Mouse (Mus musculus): Measurements from ENCODE around the gene Asap2. TPM values are rescaled to one million over a fixed set of nuclear protein-coding genes. Genes with fewer than 3 reads are reported as not detected.

Gene Asap2
- total and polyA plus RNA-seq, 2 experiments: 2.3 to 6.1 TPM

GRCm38 (mm10) chr12:21167741-21168140 lies 177.5 kb downstream of the Asap2 start:
- no peak overlapping the region for H3K9ac ChIP-seq (ENCODE audit: low read depth, low read length)
- H3K27me3 ChIP-seq (ENCODE audit: control insufficient read depth, insufficient read depth, low read length): no peaks in the 10 kb centered on the region
- TF ChIP-seq POLR2A (IDR thresholded peaks at IDR 0.05; ENCODE audit: extremely low read depth, insufficient read depth, low read length) (no peak), CTCF (IDR thresholded peaks at IDR 0.05; ENCODE audit: low read depth, low read length) (no peak)
- WGBS: 46% methylated on average over 4 of the region's 4 CpGs
- H3K4me3 ChIP-seq (ENCODE audit: insufficient read depth, low read depth, low read length): no peak overlapping the region
- no peaks in the 10 kb centered on the region for H3K36me3 ChIP-seq (ENCODE audit: control insufficient read depth, insufficient read depth, low read length)
- H3K27ac ChIP-seq (replicated peaks; ENCODE audit: insufficient read depth, low read depth, low read length): no peak overlapping the region
- H3K79me2 ChIP-seq (ENCODE audit: control insufficient read depth, insufficient read depth, low read length): no peaks in the 10 kb centered on the region
- DNase-seq (ENCODE audit: extremely low read depth, low read depth, low spot score): no peak
- peaks cover 23% of the 10 kb centered on the region for H3K4me1 ChIP-seq (ENCODE audit: control insufficient read depth, insufficient read depth, low read length)

DNA sequence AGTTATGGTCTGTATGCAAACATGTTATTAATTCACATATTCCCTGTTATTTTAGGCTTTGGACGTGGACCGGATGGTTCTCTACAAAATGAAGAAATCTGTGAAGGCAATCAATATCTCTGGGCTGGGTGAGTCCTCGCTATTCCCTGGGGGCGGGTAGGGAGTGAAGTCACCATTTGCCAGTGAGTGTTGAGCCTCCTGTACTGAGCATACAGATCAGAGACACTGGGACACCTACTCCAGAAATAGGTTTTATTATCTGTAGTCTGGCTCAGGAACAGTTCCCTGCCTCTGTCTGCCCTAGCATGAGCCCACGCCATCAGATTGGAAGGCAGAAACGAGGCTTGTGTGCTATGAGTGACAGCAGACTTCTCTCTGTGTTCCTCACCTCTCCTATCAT lies 177.9 kb downstream of the Asap2 start:
- WGBS: 37% methylated on average over 6 of the region's 6 CpGs
- peaks cover 23% of the 10 kb centered on the region for H3K4me1 ChIP-seq (ENCODE audit: control insufficient read depth, insufficient read depth, low read length)
- no peak overlapping the region; the same call in 1 of the 2 replicates for H3K27ac ChIP-seq (replicated peaks; ENCODE audit: insufficient read depth, low read depth, low read length)
- peak; percentile 53 for DNase-seq (ENCODE audit: extremely low read depth, low read depth, low spot score)
- no peak overlapping the region for H3K4me3 ChIP-seq (ENCODE audit: insufficient read depth, low read depth, low read length)
- no peaks in the 10 kb centered on the region for H3K27me3 ChIP-seq (ENCODE audit: control insufficient read depth, insufficient read depth, low read length)
- H3K9ac ChIP-seq (ENCODE audit: low read depth, low read length): no peak overlapping the region; the same call in 1 of the 2 replicates
- no peak for TF ChIP-seq POLR2A (IDR thresholded peaks at IDR 0.05; ENCODE audit: extremely low read depth, insufficient read depth, low read length)
- TF ChIP-seq CTCF (IDR thresholded peaks at IDR 0.05; ENCODE audit: low read depth, low read length): no peak
- no peaks in the 10 kb centered on the region for H3K79me2 ChIP-seq (ENCODE audit: control insufficient read depth, insufficient read depth, low read length)
- no peaks in the 10 kb centered on the region for H3K36me3 ChIP-seq (ENCODE audit: control insufficient read depth, insufficient read depth, low read length)

- DNase-seq (ENCODE audit: extremely low read depth, low read depth, low spot score): peak; percentile 36
- no peaks in the 10 kb centered on the region for H3K27me3 ChIP-seq (ENCODE audit: control insufficient read depth, insufficient read depth, low read length)
- H3K79me2 ChIP-seq (ENCODE audit: control insufficient read depth, insufficient read depth, low read length): no peaks in the 10 kb centered on the region; the same call in 1 of the 2 replicates
- H3K4me3 ChIP-seq (ENCODE audit: insufficient read depth, low read depth, low read length): no peak overlapping the region
- 74% methylated on average over 11 of the region's 11 CpGs for WGBS
- no peak overlapping the region for H3K9ac ChIP-seq (ENCODE audit: low read depth, low read length)
- no peaks in the 10 kb centered on the region for H3K36me3 ChIP-seq (ENCODE audit: control insufficient read depth, insufficient read depth, low read length)
- H3K27ac ChIP-seq (replicated peaks; ENCODE audit: insufficient read depth, low read depth, low read length): no peak overlapping the region
- TF ChIP-seq CTCF (IDR thresholded peaks at IDR 0.05; ENCODE audit: low read depth, low read length) (no peak), POLR2A (IDR thresholded peaks at IDR 0.05; ENCODE audit: extremely low read depth, insufficient read depth, low read length) (no peak)
- peaks cover 15% of the 10 kb centered on the region for H3K4me1 ChIP-seq (ENCODE audit: control insufficient read depth, insufficient read depth, low read length)
Observed at GRCm38 (mm10) chr12:21171776-21172490, 181.7 kb downstream of the Asap2 start.

GRCm38 (mm10) chr12:21173847-21174412 lies 183.7 kb downstream of the Asap2 start:
- peaks cover 7% of the 10 kb centered on the region for H3K4me1 ChIP-seq (ENCODE audit: control insufficient read depth, insufficient read depth, low read length)
- no peak overlapping the region for H3K4me3 ChIP-seq (ENCODE audit: insufficient read depth, low read depth, low read length)

GRCm38 (mm10) chr12:21176399-21176798 lies 186.1 kb downstream of the Asap2 start:
- no peaks in the 10 kb centered on the region for H3K36me3 ChIP-seq (ENCODE audit: control insufficient read depth, insufficient read depth, low read length)
- no peaks in the 10 kb centered on the region for H3K27me3 ChIP-seq (ENCODE audit: control insufficient read depth, insufficient read depth, low read length)
- no peak for DNase-seq (ENCODE audit: extremely low read depth, low read depth, low spot score)
- peaks cover 7% of the 10 kb centered on the region for H3K4me1 ChIP-seq (ENCODE audit: control insufficient read depth, insufficient read depth, low read length)
- TF ChIP-seq POLR2A (IDR thresholded peaks at IDR 0.05; ENCODE audit: extremely low read depth, insufficient read depth, low read length) (no peak), CTCF (IDR thresholded peaks at IDR 0.05; ENCODE audit: low read depth, low read length) (no peak)
- H3K4me3 ChIP-seq (ENCODE audit: insufficient read depth, low read depth, low read length): no peak overlapping the region
- 90% methylated on average over 5 of the region's 5 CpGs for WGBS
- H3K79me2 ChIP-seq (ENCODE audit: control insufficient read depth, insufficient read depth, low read length): no peaks in the 10 kb centered on the region; the same call in 1 of the 2 replicates
- H3K27ac ChIP-seq (replicated peaks; ENCODE audit: insufficient read depth, low read depth, low read length): no peak overlapping the region
- no peak overlapping the region for H3K9ac ChIP-seq (ENCODE audit: low read depth, low read length)

More at GRCm38 (mm10) chr12:21173847-21174412, 183.7 kb downstream of the Asap2 start:
- H3K9ac ChIP-seq (ENCODE audit: low read depth, low read length): no peak overlapping the region
- TF ChIP-seq POLR2A (IDR thresholded peaks at IDR 0.05; ENCODE audit: extremely low read depth, insufficient read depth, low read length): no peak
- TF ChIP-seq CTCF (IDR thresholded peaks at IDR 0.05; ENCODE audit: low read depth, low read length): no peak
- no peaks in the 10 kb centered on the region; the same call in 1 of the 2 replicates for H3K79me2 ChIP-seq (ENCODE audit: control insufficient read depth, insufficient read depth, low read length)
- H3K27me3 ChIP-seq (ENCODE audit: control insufficient read depth, insufficient read depth, low read length): no peaks in the 10 kb centered on the region
- no peaks in the 10 kb centered on the region for H3K36me3 ChIP-seq (ENCODE audit: control insufficient read depth, insufficient read depth, low read length)
- no peak overlapping the region for H3K27ac ChIP-seq (replicated peaks; ENCODE audit: insufficient read depth, low read depth, low read length)
- 42% methylated on average over 7 of the region's 7 CpGs for WGBS
- peak; percentile 33 for DNase-seq (ENCODE audit: extremely low read depth, low read depth, low spot score)
